Mouse (Mus musculus) embryo, embryonic 11 days (tissue): ENCODE measurements around the gene Tmsb15a.
"Not testable (repeated sequence)": the region's sequence is repeated elsewhere in the genome, so short reads cannot be mapped to it uniquely, and the experiment has no call there.

Experiments used
- DNase-seq: peaks from one replicate; pipeline ENCODE4 v3.0.0-alpha.2; 2015

Tmsb15a gene

DNA sequence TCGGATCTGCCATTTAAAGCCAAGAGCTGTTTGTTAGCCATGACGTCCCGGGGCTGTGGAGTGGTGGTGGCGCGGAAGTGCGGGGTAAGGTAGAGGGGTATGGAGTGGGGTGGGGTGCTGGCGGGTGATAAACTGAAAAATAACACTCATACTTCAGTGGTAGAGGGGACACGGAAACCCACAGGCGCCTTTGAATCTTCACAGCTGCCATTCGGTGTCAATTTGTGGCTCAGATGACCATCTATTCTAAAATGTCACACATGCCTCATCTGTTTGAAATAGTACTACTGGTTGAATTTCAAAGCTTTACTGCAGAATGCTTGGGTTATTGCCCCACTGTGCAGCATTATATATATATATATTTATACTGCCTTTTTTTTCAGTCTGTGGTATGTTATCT lies at the start of gene Tmsb15a:
Gene Tmsb15a (minus strand): TSS at position 101 of the 400 bp plus-strand sequence.
- no peak for DNase-seq

- DNase-seq: no peak
Observed at GRCm38 (mm10) chrX:135768565-135768964, 43.5 kb upstream of the Tmsb15a start.

DNA sequence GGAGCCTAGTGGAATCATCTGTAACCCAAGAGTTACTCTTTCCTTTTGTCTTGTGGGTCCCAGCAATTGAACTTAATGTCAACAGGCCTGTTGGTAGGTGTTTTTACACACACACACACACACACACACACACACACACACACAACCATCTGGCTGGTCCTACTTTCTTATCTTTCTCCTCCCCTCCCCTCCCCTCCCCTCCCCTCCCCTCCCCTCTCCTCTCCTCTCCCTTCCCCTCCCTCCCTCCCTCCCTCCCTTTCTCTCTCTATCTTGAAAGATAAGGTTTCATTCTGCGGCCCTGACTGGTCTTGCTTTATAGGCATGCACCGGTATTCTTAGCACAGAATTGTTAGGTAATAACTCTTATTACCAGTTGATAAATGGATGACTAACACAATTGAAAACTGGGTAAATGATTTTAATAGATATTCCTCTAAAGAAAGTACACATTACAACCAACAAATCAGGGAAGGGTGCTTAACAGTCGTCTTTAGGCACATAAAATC lies 43.0 kb upstream of the Tmsb15a start:
- DNase-seq: no peak

GRCm38 (mm10) chrX:135761707-135762106 lies 36.6 kb upstream of the Tmsb15a start:
- DNase-seq: peak; percentile 24

- DNase-seq: peak; percentile 73
Observed at GRCm38 (mm10) chrX:135752832-135753231, 27.8 kb upstream of the Tmsb15a start.

GRCm38 (mm10) chrX:135745376-135745775 lies 20.3 kb upstream of the Tmsb15a start:
- not testable (repeated sequence) for DNase-seq

- DNase-seq: peak; percentile 5
Observed at GRCm38 (mm10) chrX:135743056-135743355, 17.9 kb upstream of the Tmsb15a start.

DNA sequence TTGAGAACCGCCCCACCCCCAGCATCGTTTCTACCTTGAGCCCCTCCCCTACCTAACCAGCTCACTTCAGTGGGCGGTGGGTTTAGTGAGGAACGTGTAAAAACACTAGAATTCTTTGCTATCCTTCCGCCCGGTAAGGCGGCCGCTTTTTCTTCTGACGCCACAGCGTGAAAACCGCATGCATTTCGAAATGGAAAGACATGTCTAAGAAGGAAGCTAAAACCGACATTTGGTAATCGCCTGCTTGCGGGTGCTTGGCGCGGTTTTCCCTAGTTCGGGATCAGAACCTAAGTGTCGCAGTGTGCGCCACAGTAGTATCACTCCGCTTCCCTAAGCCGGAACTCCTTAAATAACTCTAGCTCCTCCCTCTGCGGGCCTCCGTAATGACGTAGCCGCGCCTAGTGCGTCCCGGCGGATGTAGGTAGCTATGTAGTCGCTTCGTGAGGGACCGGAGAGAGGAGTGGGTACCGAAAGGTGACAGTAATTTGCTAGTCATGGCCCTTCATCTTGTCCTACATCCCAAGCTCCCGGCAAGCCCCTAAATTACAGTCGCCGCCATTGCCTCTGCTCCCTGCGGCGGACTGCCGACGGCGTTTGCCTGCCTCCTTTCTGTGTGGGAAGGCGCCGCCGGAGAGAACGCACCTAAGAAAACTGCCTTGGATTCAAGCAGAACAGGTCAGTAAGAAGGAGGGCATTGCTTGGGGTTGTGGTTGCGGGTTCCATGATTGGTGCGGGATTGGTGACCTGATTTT lies 17.4 kb upstream of the Tmsb15a start, which contains the start of the genes Armcx5 and Gprasp1:
Gene Armcx5 (plus strand): TSS at position 430 of the 752 bp plus-strand sequence.
Gene Gprasp1 (plus strand): TSS at position 430 of the 752 bp plus-strand sequence.
- peak; percentile 92 for DNase-seq

DNA sequence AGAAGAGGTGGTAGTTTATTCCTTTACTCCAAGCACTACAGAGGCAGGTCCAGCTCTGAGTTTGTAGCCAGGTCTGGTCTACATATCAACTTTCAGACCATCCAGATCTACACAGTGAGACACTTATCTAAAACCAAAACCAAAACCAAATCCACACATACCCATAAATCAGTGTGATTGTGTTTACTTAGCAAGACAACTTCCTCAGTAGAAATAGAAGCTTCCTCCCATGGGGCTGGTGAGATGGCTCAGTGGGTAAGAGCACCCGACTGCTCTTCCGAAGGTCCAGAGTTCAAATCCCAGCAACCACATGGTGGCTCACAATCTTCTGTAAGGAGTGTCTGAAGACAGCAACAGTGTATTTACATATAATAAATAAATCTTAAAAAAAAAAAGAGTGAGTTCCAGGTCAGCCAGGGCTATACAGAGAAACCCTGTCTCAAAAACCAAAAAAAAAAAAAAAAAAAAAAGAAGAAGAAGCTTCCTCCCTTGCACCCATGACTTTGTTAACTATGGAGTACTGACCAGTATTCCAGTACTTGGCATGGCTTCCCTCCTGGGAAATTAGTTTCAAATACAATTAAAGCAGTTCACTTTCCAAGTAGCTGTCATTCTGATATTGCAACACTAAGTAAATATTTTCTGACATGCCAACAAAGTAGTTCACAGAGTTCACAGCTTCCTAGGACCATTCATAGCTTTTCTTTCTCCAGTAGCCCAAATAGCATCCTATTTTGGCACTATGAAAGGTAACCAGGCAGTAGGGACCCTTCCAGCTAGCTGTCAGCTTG lies 13.9 kb upstream of the Tmsb15a start:
- no peak for DNase-seq

DNA sequence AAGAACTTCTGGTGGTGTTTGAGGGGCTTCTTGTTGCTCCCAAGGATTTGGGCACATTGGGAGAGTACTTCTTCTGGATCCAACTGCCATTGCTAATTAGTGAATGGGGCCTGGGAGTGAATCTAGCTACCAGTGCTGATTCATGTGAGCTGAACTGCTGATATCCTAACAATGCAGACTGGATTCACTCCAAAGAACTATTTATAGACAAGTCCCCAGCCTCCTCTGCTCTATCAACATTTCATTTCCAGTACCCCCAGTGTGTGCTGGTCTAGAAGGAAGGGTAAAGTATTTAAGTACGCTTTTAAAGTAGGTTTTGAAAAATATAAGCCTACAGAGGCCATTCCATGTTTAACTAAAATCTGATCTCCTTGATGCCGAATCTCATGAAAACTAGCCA lies 12.2 kb downstream of the Tmsb15a start:
- no peak for DNase-seq

DNA sequence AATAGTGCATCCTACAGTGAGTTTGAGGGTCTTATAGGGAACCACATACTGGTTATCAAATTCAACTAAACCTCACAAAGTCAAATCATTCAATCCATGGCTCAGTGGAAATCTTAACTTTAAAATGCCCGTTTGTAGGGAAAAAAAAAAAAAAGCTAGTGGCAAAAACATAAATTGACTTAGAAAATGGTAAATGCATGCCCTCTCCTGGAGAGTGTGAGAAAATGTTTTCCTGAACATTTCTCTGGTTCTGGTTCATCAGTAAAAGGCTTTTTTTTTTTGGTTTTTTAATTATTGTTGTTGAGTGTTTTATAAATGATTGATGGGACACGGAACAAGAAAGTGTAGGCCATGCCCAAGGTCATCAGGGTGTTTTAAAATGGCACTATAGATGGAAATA lies 20.7 kb downstream of the Tmsb15a start:
- no peak for DNase-seq

- no peak for DNase-seq
Observed at GRCm38 (mm10) chrX:135703111-135703510, 21.9 kb downstream of the Tmsb15a start.

DNA sequence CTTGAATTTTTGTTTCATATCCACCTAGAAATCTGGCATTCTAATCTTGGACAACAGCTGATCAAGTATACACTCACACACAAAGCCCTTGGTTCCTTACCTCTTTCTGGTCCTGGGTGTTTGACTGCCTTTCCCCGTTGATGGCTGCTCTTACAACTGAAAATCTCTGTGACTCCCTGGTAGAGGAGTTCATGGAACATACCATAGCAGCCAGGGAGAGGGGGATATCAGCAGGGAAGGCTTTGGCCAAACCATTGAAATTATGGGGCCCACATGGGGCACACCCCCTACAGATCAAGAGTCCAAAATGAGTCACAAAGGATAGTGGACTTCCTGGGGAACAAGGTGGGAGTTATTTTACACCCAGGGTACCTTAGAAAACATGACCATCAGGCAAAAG lies 31.4 kb downstream of the Tmsb15a start, which contains the start of gene Tcp11x2:
Gene Tcp11x2 (minus strand): TSS at position 158 of the 400 bp plus-strand sequence.
- DNase-seq: no peak

DNA sequence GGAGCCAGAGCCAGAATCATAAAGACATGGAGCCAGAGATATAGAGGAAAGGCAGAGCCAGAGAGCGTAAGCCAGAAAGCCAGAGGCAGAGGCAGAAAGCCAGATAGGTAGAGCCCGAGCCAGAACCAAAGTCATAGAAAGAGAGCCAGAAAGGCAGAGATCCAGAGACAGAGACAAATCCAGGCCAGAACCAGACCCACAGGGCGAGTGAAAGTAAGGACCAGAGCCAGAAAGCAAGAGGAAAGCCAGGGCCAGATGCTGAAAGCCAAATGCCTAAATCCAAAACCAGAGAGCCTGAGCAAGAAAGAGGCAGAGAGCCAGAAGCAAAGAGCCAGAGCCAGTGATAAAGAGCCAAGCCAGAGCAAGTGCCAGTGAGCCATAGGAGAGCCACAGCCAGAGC lies 37.3 kb downstream of the Tmsb15a start:
- DNase-seq: no peak

- DNase-seq: no peak
Observed at GRCm38 (mm10) chrX:135681858-135682257, 43.2 kb downstream of the Tmsb15a start.
